Mouse (Mus musculus): ENCODE results near the gene Ubr3. TPM values are rescaled to one million over a fixed set of nuclear protein-coding genes. Genes with fewer than 3 reads are reported as not detected.
A peak's percentile ranks its signal among the peaks of the same experiment; 100 is the strongest.

Gene Ubr3
- total RNA-seq, 2 experiments from 2014 or later: 134 to 137 TPM

GRCm38 (mm10) chr2:69994779-69995178, 97.7 kb downstream of the Ubr3 start:
- intact Hi-C loops (cut with DNase I): no loop called here
- Histone ChIP-seq H3K27ac (no peak overlapping the region), H3K4me3 (no peak overlapping the region)
- TF ChIP-seq CTCF (IDR thresholded peaks at IDR 0.05): no peak
- DNase-seq (ENCODE audit: extremely low spot score in 1 of 2, low spot score in 2 of 2): no peak

- intact Hi-C loops (cut with DNase I): no loop called here
- no peak overlapping the region for H3K27ac ChIP-seq
- DNase-seq (ENCODE audit: extremely low spot score in 1 of 2, low spot score in 2 of 2): no peak
- TF ChIP-seq CTCF (IDR thresholded peaks at IDR 0.05): no peak
- no peak overlapping the region for H3K4me3 ChIP-seq
These were observed 102.2 kb downstream of the Ubr3 start for GRCm38 (mm10) chr2:69999097-69999770.

GRCm38 (mm10) chr2:70000316-70000715, 103.3 kb downstream of the Ubr3 start:
- TF ChIP-seq CTCF (IDR thresholded peaks at IDR 0.05): no peak
- H3K4me3 ChIP-seq: no peak overlapping the region
- intact Hi-C loops (cut with DNase I): no loop called here
- no peak for DNase-seq (ENCODE audit: extremely low spot score in 1 of 2, low spot score in 2 of 2)
- no peak overlapping the region for H3K27ac ChIP-seq

GRCm38 (mm10) chr2:70006492-70006891, 109.4 kb downstream of the Ubr3 start:
- intact Hi-C loops (cut with DNase I): no loop called here
- Histone ChIP-seq H3K4me3 (no peak overlapping the region), H3K27ac (no peak overlapping the region)
- TF ChIP-seq CTCF (IDR thresholded peaks at IDR 0.05): no peak
- DNase-seq (ENCODE audit: extremely low spot score in 1 of 2, low spot score in 2 of 2): no peak

GRCm38 (mm10) chr2:70012941-70013340, 115.9 kb downstream of the Ubr3 start:
- no peak for DNase-seq (ENCODE audit: extremely low spot score in 1 of 2, low spot score in 2 of 2)
- Histone ChIP-seq H3K27ac (no peak overlapping the region), H3K4me3 (no peak overlapping the region)
- no peak for TF ChIP-seq CTCF (IDR thresholded peaks at IDR 0.05)
- intact Hi-C loops (cut with DNase I): no loop called here

GRCm38 (mm10) chr2:70018236-70018635, 121.2 kb downstream of the Ubr3 start:
- Histone ChIP-seq H3K27ac (no peak overlapping the region), H3K4me3 (no peak overlapping the region)
- no peak for TF ChIP-seq CTCF (IDR thresholded peaks at IDR 0.05)
- no peak for DNase-seq (ENCODE audit: extremely low spot score in 1 of 2, low spot score in 2 of 2)
- intact Hi-C loops (cut with DNase I): no loop called here

- Histone ChIP-seq H3K4me3 (no peak overlapping the region), H3K27ac (no peak overlapping the region)
- no peak for DNase-seq (ENCODE audit: extremely low spot score in 1 of 2, low spot score in 2 of 2)
- TF ChIP-seq CTCF (IDR thresholded peaks at IDR 0.05): no peak
- intact Hi-C loops (cut with DNase I): no loop called here
These were observed 127.4 kb downstream of the Ubr3 start for GRCm38 (mm10) chr2:70024454-70024853.

GRCm38 (mm10) chr2:70025711-70026110, 128.7 kb downstream of the Ubr3 start:
- TF ChIP-seq CTCF (IDR thresholded peaks at IDR 0.05): no peak
- Histone ChIP-seq H3K4me3 (no peak overlapping the region), H3K27ac (no peak overlapping the region)
- no peak for DNase-seq (ENCODE audit: extremely low spot score in 1 of 2, low spot score in 2 of 2)
- intact Hi-C loops (cut with DNase I): no loop called here

GRCm38 (mm10) chr2:70031472-70031871, 134.4 kb downstream of the Ubr3 start:
- DNase-seq (ENCODE audit: extremely low spot score in 1 of 2, low spot score in 2 of 2): no peak
- Histone ChIP-seq H3K27ac (no peak overlapping the region), H3K4me3 (no peak overlapping the region)
- TF ChIP-seq CTCF (IDR thresholded peaks at IDR 0.05): no peak
- intact Hi-C loops (cut with DNase I): loop anchor here (10.0 kb wide), 1 partner anchor 523 kb away; the partner anchor contains the start of gene Gad1

GRCm38 (mm10) chr2:70034895-70035294, 137.8 kb downstream of the Ubr3 start:
- intact Hi-C loops (cut with DNase I): loop anchor here (10.0 kb wide), 1 partner anchor 520 kb away; the partner anchor contains the start of gene Gad1
- no peak for DNase-seq (ENCODE audit: extremely low spot score in 1 of 2, low spot score in 2 of 2)
- TF ChIP-seq CTCF (IDR thresholded peaks at IDR 0.05): no peak

GRCm38 (mm10) chr2:70035358-70035757, 138.3 kb downstream of the Ubr3 start:
- H3K4me3 ChIP-seq: no peak overlapping the region
- no peak for DNase-seq (ENCODE audit: extremely low spot score in 1 of 2, low spot score in 2 of 2)
- no peak for TF ChIP-seq CTCF (IDR thresholded peaks at IDR 0.05)
- intact Hi-C loops (cut with DNase I): loop anchor here (10.0 kb wide), 1 partner anchor 519 kb away; the partner anchor contains the start of gene Gad1
- no peak overlapping the region for H3K27ac ChIP-seq

More at GRCm38 (mm10) chr2:70034895-70035294, 137.8 kb downstream of the Ubr3 start:
- no peak overlapping the region for H3K4me3 ChIP-seq
- no peak overlapping the region for H3K27ac ChIP-seq

- Histone ChIP-seq H3K4me3 (no peak overlapping the region), H3K27ac (no peak overlapping the region)
- peak; percentile 58 for TF ChIP-seq CTCF (IDR thresholded peaks at IDR 0.05)
- DNase-seq (ENCODE audit: extremely low spot score in 1 of 2, low spot score in 2 of 2): no peak
- intact Hi-C loops (cut with DNase I): loop anchor here (2.0 to 10.0 kb wide), 2 partner anchors 78 to 518 kb away; partner anchors contain the start of gene Gad1
These were observed 140.2 kb downstream of the Ubr3 start for GRCm38 (mm10) chr2:70037221-70037620.

- no peak for DNase-seq (ENCODE audit: extremely low spot score in 1 of 2, low spot score in 2 of 2)
- TF ChIP-seq CTCF (IDR thresholded peaks at IDR 0.05): no peak
- intact Hi-C loops (cut with DNase I): loop anchor here (10.0 kb wide), 1 partner anchor 516 kb away; the partner anchor contains the start of gene Gad1
- H3K27ac ChIP-seq: no peak within 1 kb of the TSS
- no peak within 1 kb of the TSS for H3K4me3 ChIP-seq
These were observed 141.7 kb downstream of the Ubr3 start, which contains the start of gene Myo3b for GRCm38 (mm10) chr2:70038752-70039151. Gene Myo3b (plus strand): TSS chr2:70039126.

Data from left cerebral cortex, adult 2 months (tissue).